Mouse (Mus musculus) neural tube, embryonic 12.5 days (tissue): Measurements from ENCODE around the gene Rela. TPM values are rescaled to one million over a fixed set of nuclear protein-coding genes. Genes with fewer than 3 reads are reported as not detected.
"Not testable (repeated sequence)": the region's sequence is repeated elsewhere in the genome, so short reads cannot be mapped to it uniquely, and the experiment has no call there.

Experiments used
- ATAC-seq: fragments of 200-750 bp; cut with Nextera tagmentation; 2 replicates; pipeline ENCODE4 v1.8.0; 2017; ENCODE audit warnings: low read depth, mild to moderate bottlenecking, moderate TSS enrichment, moderate library complexity; ENCODE audit not compliant: low FRiP score
- H3K27ac ChIP-seq: fragments of 300-500 bp; sonication (generic); 2 replicates; pipeline ENCODE4 v1.5.1; 2016
- H3K27me3 ChIP-seq: fragments of 300-500 bp; sonication (generic); replicated peaks from 2 replicates; pipeline ENCODE4 v1.6.1; 2016; ENCODE audit warnings: mild to moderate bottlenecking
- H3K36me3 ChIP-seq: fragments of 300-500 bp; sonication (generic); 2 replicates; pipeline ENCODE4 v1.6.1; 2016; ENCODE audit warnings: mild to moderate bottlenecking
- H3K4me1 ChIP-seq: fragments of 300-500 bp; sonication (generic); 2 replicates; pipeline ENCODE4 v1.6.1; 2016
- H3K4me2 ChIP-seq: fragments of 300-500 bp; sonication (generic); replicated peaks from 2 replicates; pipeline ENCODE4 v1.6.1; 2016; ENCODE audit warnings: mild to moderate bottlenecking
- H3K4me3 ChIP-seq: fragments of 300-500 bp; sonication (generic); 2 replicates; pipeline ENCODE4 v1.5.1; 2016
- H3K9ac ChIP-seq: fragments of 300-500 bp; sonication (generic); 2 replicates; pipeline ENCODE4 v1.6.1; 2016; ENCODE audit warnings: mild to moderate bottlenecking
- H3K9me3 ChIP-seq: fragments of 300-500 bp; sonication (generic); 2 replicates; pipeline ENCODE4 v1.6.1; 2016; ENCODE audit warnings: mild to moderate bottlenecking
- WGBS: fragments of 180-500 bp; shearing (Covaris S2); methylation state at CpG from one replicate; pipeline ENCODE4 v1.1.7; 2016; 5-methylcytosine and 5-hydroxymethylcytosine counted together
- polyA plus RNA-seq: library from polyadenylated mRNA; unstranded; fragments of >200 nt; fragmentation: Nextera tagmentation; extraction: Ambion mirVana; gene quantifications from 2 replicates; pipeline ENCODE4 v1.2.1, GENCODE M21; 2016

The Rela gene
- polyA plus RNA-seq, 1 experiment from 2014 or later: 36.7 TPM

GRCm38 (mm10) chr19:5685431-5685830 lies 48.1 kb downstream of the Rela start:
- Histone ChIP-seq H3K27me3 (no peaks in the 10 kb centered on the region), H3K36me3 (peaks cover 64% of the 10 kb centered on the region), H3K27ac (no peak overlapping the region), H3K4me3 (0 out of 2 replicates have a peak overlapping the region, but pooled peaks have one; percentile 2), H3K9ac (no peak overlapping the region), H3K4me2 (no peak overlapping the region), H3K9me3 (no peaks in the 10 kb centered on the region), H3K4me1 (peaks cover 24% of the 10 kb centered on the region)
- no peak for ATAC-seq
- 95% methylated on average over 19 of the region's 19 CpGs for WGBS

- no peak for ATAC-seq
- H3K36me3 ChIP-seq: peaks cover 64% of the 10 kb centered on the region
- H3K9ac ChIP-seq: no peak overlapping the region
- H3K4me1 ChIP-seq: peaks cover 29% of the 10 kb centered on the region
- H3K4me2 ChIP-seq: no peak overlapping the region
- H3K27me3 ChIP-seq: no peaks in the 10 kb centered on the region
- H3K27ac ChIP-seq: no peak overlapping the region
- no peaks in the 10 kb centered on the region for H3K9me3 ChIP-seq
- no peak overlapping the region for H3K4me3 ChIP-seq
- 94% methylated on average over 11 of the region's 11 CpGs for WGBS
Observed at GRCm38 (mm10) chr19:5685861-5686260, 48.6 kb downstream of the Rela start.

- Histone ChIP-seq H3K9ac (no peak overlapping the region), H3K36me3 (peaks cover 64% of the 10 kb centered on the region), H3K27ac (no peak overlapping the region), H3K4me1 (peaks cover 34% of the 10 kb centered on the region), H3K9me3 (no peaks in the 10 kb centered on the region), H3K4me3 (no peak overlapping the region), H3K27me3 (no peaks in the 10 kb centered on the region), H3K4me2 (no peak overlapping the region)
- WGBS: 93% methylated on average over 13 of the region's 13 CpGs
- no peak for ATAC-seq
Observed at GRCm38 (mm10) chr19:5686437-5686836, 49.2 kb downstream of the Rela start.

GRCm38 (mm10) chr19:5686954-5687353 lies 49.7 kb downstream of the Rela start:
- Histone ChIP-seq H3K4me1 (peaks cover 40% of the 10 kb centered on the region), H3K36me3 (peaks cover 61% of the 10 kb centered on the region), H3K4me2 (peak overlapping the region; percentile 100)
- 95% methylated on average over 12 of the region's 12 CpGs for WGBS
- not testable (repeated sequence) for H3K27ac ChIP-seq, H3K4me3 ChIP-seq, H3K9me3 ChIP-seq, H3K27me3 ChIP-seq, ATAC-seq, H3K9ac ChIP-seq

- H3K36me3 ChIP-seq: peaks cover 56% of the 10 kb centered on the region
- peak overlapping the region; percentile 95 for H3K9ac ChIP-seq
- no peaks in the 10 kb centered on the region for H3K9me3 ChIP-seq
- WGBS: 22% methylated on average over 9 of the region's 9 CpGs
- H3K27ac ChIP-seq: peak overlapping the region; percentile 79; the same call in 1 of the 2 replicates
- peak; percentile 1; the same call in 1 of the 2 replicates for ATAC-seq
- H3K4me1 ChIP-seq: peaks cover 43% of the 10 kb centered on the region
- peak overlapping the region; percentile 96 for H3K4me3 ChIP-seq
- no peaks in the 10 kb centered on the region for H3K27me3 ChIP-seq
- H3K4me2 ChIP-seq: peak overlapping the region; percentile 100
Observed at GRCm38 (mm10) chr19:5687738-5688137, 50.5 kb downstream of the Rela start.

GRCm38 (mm10) chr19:5688200-5689087 lies 51.2 kb downstream of the Rela start, which contains the start of the genes Map3k11 and Pcnx3:
Gene Map3k11, plus strand, starts transcription at chr19:5688742.
Gene Pcnx3, minus strand, starts transcription at chr19:5688908.
- Histone ChIP-seq H3K4me2 (peak within 1 kb of the TSS; percentile 100), H3K9me3 (no peaks in the 10 kb centered on the region), H3K27ac (peak within 1 kb of the TSS; percentile 79), H3K9ac (peak within 1 kb of the TSS; percentile 95), H3K4me1 (peaks cover 43% of the 10 kb centered on the region), H3K4me3 (peak within 1 kb of the TSS; percentile 96), H3K36me3 (peaks cover 55% of the 10 kb centered on the region), H3K27me3 (no peaks in the 10 kb centered on the region)
- peak; percentile 94 for ATAC-seq
- whole genome bisulfite sequencing: under 1% methylated on average over 69 of the region's 69 CpGs

GRCm38 (mm10) chr19:5689088-5689428 lies 51.8 kb downstream of the Rela start:
- no peaks in the 10 kb centered on the region for H3K9me3 ChIP-seq
- H3K4me3 ChIP-seq: peak overlapping the region; percentile 96
- H3K36me3 ChIP-seq: peaks cover 55% of the 10 kb centered on the region
- peaks cover 43% of the 10 kb centered on the region for H3K4me1 ChIP-seq
- H3K27me3 ChIP-seq: no peaks in the 10 kb centered on the region
- peak overlapping the region; percentile 89 for H3K9ac ChIP-seq
- ATAC-seq: no peak
- peak overlapping the region; percentile 100 for H3K4me2 ChIP-seq
- peak overlapping the region; percentile 46; the same call in 1 of the 2 replicates for H3K27ac ChIP-seq
- WGBS: 1% methylated on average over 7 of the region's 7 CpGs

- H3K9me3 ChIP-seq: no peaks in the 10 kb centered on the region
- H3K36me3 ChIP-seq: peaks cover 55% of the 10 kb centered on the region
- peak overlapping the region; percentile 46 for H3K27ac ChIP-seq
- peak overlapping the region; percentile 89 for H3K9ac ChIP-seq
- ATAC-seq: no peak
- H3K4me2 ChIP-seq: peak overlapping the region; percentile 100
- 14% methylated on average over 42 of the region's 42 CpGs for WGBS
- H3K4me1 ChIP-seq: peaks cover 43% of the 10 kb centered on the region
- peak overlapping the region; percentile 96 for H3K4me3 ChIP-seq
- no peaks in the 10 kb centered on the region for H3K27me3 ChIP-seq
Observed at GRCm38 (mm10) chr19:5689565-5690342, 52.5 kb downstream of the Rela start.

GRCm38 (mm10) chr19:5690343-5690735 lies 53.1 kb downstream of the Rela start:
- H3K4me2 ChIP-seq: peak overlapping the region; percentile 100
- WGBS: 74% methylated on average over 15 of the region's 15 CpGs
- 0 out of 2 replicates have a peak overlapping the region, but pooled peaks have one; percentile 46 for H3K27ac ChIP-seq
- peaks cover 47% of the 10 kb centered on the region for H3K4me1 ChIP-seq
- no peaks in the 10 kb centered on the region for H3K9me3 ChIP-seq
- no peak for ATAC-seq
- H3K36me3 ChIP-seq: peaks cover 55% of the 10 kb centered on the region
- peaks cover 3% of the 10 kb centered on the region; the same call in 1 of the 2 replicates for H3K27me3 ChIP-seq
- peak overlapping the region; percentile 89 for H3K9ac ChIP-seq
- H3K4me3 ChIP-seq: peak overlapping the region; percentile 96

GRCm38 (mm10) chr19:5691601-5692000 lies 54.3 kb downstream of the Rela start:
- ATAC-seq: no peak
- peak overlapping the region; percentile 96; the same call in 1 of the 2 replicates for H3K4me3 ChIP-seq
- 85% methylated on average over 5 of the region's 5 CpGs for WGBS
- peaks cover 58% of the 10 kb centered on the region for H3K4me1 ChIP-seq
- peak overlapping the region; percentile 89; the same call in 1 of the 2 replicates for H3K9ac ChIP-seq
- H3K27ac ChIP-seq: no peak overlapping the region
- H3K36me3 ChIP-seq: peaks cover 52% of the 10 kb centered on the region
- H3K27me3 ChIP-seq: peaks cover 6% of the 10 kb centered on the region; the same call in 1 of the 2 replicates
- H3K9me3 ChIP-seq: no peaks in the 10 kb centered on the region
- peak overlapping the region; percentile 100 for H3K4me2 ChIP-seq

GRCm38 (mm10) chr19:5692086-5692912 lies 55.0 kb downstream of the Rela start:
- Histone ChIP-seq H3K4me1 (peaks cover 54% of the 10 kb centered on the region), H3K9me3 (no peaks in the 10 kb centered on the region), H3K9ac (peak overlapping the region; percentile 89), H3K27me3 (peaks cover 6% of the 10 kb centered on the region; the same call in 1 of the 2 replicates), H3K27ac (no peak overlapping the region), H3K36me3 (peaks cover 54% of the 10 kb centered on the region), H3K4me3 (peak overlapping the region; percentile 21; the same call in 1 of the 2 replicates), H3K4me2 (peak overlapping the region; percentile 100)
- no peak for ATAC-seq
- 71% methylated on average over 10 of the region's 10 CpGs for WGBS
